Mouse (Mus musculus) C2C12 (cell line): ENCODE measurements around the gene Defb30. TPM values are rescaled to one million over a fixed set of nuclear protein-coding genes. Genes with fewer than 3 reads are reported as not detected.

ENCODE experiments used
- H3K27me3 ChIP-seq: one replicate; pipeline ENCODE4 v1.6.1; 2011; ENCODE audit not compliant: control insufficient read depth, insufficient read depth, insufficient read length
- H3K36me3 ChIP-seq: one replicate; pipeline ENCODE4 v1.6.1; 2011; ENCODE audit not compliant: control insufficient read depth, insufficient read depth
- H3K4me3 ChIP-seq: one replicate; pipeline ENCODE4 v1.5.1; 2011; ENCODE audit warnings: mild to moderate bottlenecking, control low read depth; ENCODE audit not compliant: poor library complexity, insufficient read depth, severe bottlenecking
- H3K79me2 ChIP-seq: one replicate; pipeline ENCODE4 v1.6.1; 2011; ENCODE audit not compliant: control insufficient read depth, insufficient read depth
- H3K79me3 ChIP-seq: one replicate; pipeline ENCODE4 v1.6.1; 2011; ENCODE audit warnings: low read depth, control low read depth
- H3ac ChIP-seq: one replicate; pipeline ENCODE3; 2011; ENCODE audit warnings: low read depth; ENCODE audit not compliant: control insufficient read depth, insufficient read length
- CEBPB ChIP-seq: IDR thresholded peaks from one replicate; pipeline ENCODE4 v1.6.1; 2011; ENCODE audit warnings: low read depth, mild to moderate bottlenecking, control low read depth, moderate library complexity
- CTCF ChIP-seq: IDR thresholded peaks from one replicate; pipeline ENCODE4 v1.5.1; 2011; ENCODE audit not compliant: control insufficient read depth, insufficient read depth, insufficient read length
- FOSL1 ChIP-seq: IDR thresholded peaks from one replicate; pipeline ENCODE4 v1.8.0; 2011; ENCODE audit warnings: mild to moderate bottlenecking, low read length; ENCODE audit not compliant: poor library complexity, insufficient read depth, severe bottlenecking
- MAX ChIP-seq: IDR thresholded peaks from one replicate; pipeline ENCODE4 v1.6.1; 2011; ENCODE audit warnings: mild to moderate bottlenecking, control low read depth
- MYOD1 ChIP-seq: IDR thresholded peaks from one replicate; pipeline ENCODE4 v1.6.1; 2011; ENCODE audit warnings: low read depth; ENCODE audit not compliant: control insufficient read depth, insufficient read length
- MYOG ChIP-seq: IDR thresholded peaks from one replicate; pipeline ENCODE4 v1.6.1; 2011; ENCODE audit not compliant: control insufficient read depth, insufficient read length; ENCODE audit errors: extremely low read depth
- USF1 ChIP-seq: IDR thresholded peaks from one replicate; pipeline ENCODE4 v1.6.1; 2011; ENCODE audit warnings: low read depth, mild to moderate bottlenecking, control low read depth, moderate library complexity
- polyA plus RNA-seq: library from polyadenylated mRNA; unstranded; fragments of >200 nt; fragmentation: generic; extraction: Trizol; gene quantifications from one replicate; pipeline ENCODE4 v1.2.1, GENCODE M21; 2012; ENCODE audit warnings: missing spikeins

Gene Defb30
- polyA plus RNA-seq, 1 experiment, result not detected

- no peak within 1 kb of the TSS for H3K4me3 ChIP-seq
- TF ChIP-seq MYOG (no peak), CEBPB (no peak), CTCF (no peak), FOSL1 (no peak), MYOD1 (no peak), USF1 (no peak), MAX (no peak)
- H3K27me3 ChIP-seq, result no peaks in the 10 kb centered on the region
- H3K79me3 ChIP-seq, result no peaks in the 10 kb centered on the region
- H3ac ChIP-seq, result no peak within 1 kb of the TSS
- no peaks in the 10 kb centered on the region for H3K79me2 ChIP-seq
- H3K36me3 ChIP-seq, result no peaks in the 10 kb centered on the region
These were observed 65.3 kb downstream of the Defb30 start, which contains the start of gene Defb48 for GRCm38 (mm10) chr14:62984410-62984809. TSS of gene Defb48 (minus strand) at chr14:62984510.

Other genes with a start within 250 kb of the Defb30 start
- 4.8 TPM for gene Wdfy2, start 212.3 kb downstream of the Defb30 start, polyA plus RNA-seq
- gene Defb48, start 65.5 kb downstream of the Defb30 start, polyA plus RNA-seq, result not detected
- gene Defb47, start 51.9 kb downstream of the Defb30 start, polyA plus RNA-seq, result 1.1 TPM
- not detected for gene Defb43, start 38.2 kb downstream of the Defb30 start, polyA plus RNA-seq
- gene Defb42, start 3.0 kb downstream of the Defb30 start, polyA plus RNA-seq, result 2.8 TPM